Mouse (Mus musculus) yolk sac, embryonic 10.5 days (tissue): Measurements from ENCODE around the gene Eif4ebp2.

Source experiments
- DNase-seq: peaks from one replicate; pipeline ENCODE4 v3.0.0-alpha.2; 2017; ENCODE audit warnings: low spot score

The Eif4ebp2 gene

DNA sequence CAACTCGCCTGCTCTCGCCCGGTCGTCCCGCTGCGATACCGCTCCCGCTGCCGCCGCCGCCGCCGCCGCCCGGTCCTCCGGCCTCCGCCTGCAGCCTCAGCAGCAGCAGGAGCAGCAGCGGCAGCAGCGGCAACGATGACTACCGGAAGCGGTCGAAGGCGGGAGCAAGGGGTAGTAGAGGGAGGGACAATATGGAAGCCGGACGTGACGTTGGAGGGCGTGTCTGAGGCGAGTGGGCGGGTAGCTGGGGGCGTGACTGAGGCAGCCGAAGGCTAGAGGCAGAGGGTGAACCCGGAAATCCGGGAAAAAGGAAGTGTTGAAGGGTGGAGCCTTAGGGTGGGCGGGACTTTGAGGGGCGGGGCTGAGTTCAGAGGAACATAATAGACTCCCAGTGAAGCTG, at the start of gene Eif4ebp2:
Gene Eif4ebp2 (minus strand): TSS at position 17 of the 400 bp plus-strand sequence.
- peak; percentile 99 for DNase-seq

DNA sequence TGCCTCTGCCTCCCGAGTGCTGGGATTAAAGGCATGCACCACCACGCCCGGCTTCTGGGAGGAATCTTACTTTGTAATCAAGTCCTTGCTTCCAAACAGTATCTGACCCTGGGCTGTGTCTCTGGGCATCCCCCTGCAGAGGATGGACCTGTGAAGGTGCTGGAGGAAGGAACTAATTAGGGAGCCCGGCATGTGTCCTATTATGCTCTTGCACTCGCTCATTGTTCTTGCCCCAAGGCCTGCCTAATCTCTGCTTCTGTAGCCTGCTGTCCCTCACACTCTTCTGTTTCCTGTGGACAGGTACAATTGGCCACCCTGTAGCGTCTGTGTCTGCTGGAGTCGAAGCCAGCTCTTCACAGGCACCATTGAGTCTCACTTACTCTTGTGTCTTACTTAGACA, 48.3 kb upstream of the Eif4ebp2 start:
- DNase-seq: no peak

DNA sequence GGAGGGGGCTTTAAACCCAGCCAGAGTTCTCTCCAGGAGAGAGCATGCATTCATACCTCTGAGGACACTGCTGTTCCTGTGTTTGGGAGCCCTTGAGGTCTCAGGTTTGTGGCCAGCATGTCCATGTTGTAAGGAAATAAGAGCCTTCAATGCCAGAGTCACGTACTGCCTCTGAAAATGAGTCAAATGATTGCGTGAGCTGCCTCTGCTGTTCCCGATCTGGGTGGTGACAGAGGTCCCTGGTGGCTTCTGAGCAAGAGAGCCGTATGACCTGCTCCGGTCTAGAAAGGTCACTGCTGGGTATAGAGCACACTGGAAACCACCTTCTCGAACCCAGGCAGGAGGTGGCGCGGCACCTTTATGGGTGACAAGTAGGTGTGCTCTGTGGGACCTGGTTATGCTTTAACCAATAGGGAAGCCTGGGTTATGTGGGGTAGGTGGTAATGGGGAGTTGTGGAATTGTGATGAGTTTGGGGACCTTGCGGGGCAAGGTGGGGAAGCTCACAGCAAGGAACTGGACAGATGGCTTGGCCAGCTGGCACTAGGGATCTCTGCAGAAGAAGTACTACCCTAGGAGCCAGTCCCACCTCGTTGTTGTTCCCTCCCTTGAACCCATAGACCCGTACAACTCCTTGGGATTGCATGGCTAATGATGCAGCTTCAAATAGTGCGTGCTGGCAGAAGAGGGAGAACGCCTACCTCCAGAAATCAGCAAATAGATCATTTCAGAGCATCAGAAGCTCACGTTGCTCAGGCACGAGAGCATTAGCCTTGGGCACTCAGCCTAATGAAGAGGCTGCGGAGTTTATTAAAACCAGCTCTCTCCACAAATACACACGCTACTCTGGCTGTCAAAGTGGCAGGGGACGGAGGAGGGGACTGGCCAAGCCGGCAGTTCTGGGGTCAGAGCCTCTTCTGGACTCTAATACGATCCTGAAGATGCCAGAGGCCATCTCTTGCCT, 47.3 kb upstream of the Eif4ebp2 start:
- DNase-seq: no peak

DNA sequence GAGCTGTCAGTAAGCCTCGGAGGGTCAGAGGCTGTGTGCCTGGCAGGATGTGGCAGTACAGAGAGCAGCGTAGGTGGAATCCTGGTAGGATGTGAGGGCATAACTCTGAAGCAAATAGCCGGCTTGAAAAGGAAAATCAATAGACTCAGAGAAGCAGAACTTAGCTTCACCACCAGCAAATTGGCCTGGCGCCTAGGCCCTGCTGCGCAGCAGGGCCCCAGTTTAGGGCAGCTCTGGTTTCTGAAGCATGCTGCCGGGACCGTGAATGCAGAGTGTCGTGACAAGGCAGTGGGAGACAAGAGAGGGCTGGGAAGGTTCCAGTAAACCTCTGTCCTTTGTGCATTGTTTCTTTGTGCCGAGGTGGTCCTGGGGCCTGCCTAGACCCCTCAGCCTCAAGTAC, 43.8 kb upstream of the Eif4ebp2 start:
- DNase-seq: no peak

DNA sequence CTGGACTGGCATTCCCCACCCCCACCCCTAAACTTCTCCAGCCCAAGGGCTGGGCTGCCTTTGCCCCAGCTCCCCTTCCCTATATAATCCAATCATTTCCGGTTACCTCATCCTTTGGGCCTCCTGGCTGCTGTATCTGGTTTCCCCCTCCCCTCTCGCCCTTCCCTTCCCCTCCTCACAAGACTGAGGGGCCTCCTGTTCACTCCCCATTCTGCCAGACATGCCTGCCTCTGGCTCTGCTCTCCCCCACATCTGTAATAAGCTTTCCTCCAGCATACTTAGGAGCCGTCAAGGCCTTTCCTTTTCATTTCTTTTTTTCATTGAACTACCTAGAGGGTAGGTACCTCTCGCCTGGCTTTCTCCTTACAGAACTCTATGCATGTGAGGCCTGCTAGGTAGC, 43.0 kb upstream of the Eif4ebp2 start:
- peak; percentile 7 for DNase-seq

DNA sequence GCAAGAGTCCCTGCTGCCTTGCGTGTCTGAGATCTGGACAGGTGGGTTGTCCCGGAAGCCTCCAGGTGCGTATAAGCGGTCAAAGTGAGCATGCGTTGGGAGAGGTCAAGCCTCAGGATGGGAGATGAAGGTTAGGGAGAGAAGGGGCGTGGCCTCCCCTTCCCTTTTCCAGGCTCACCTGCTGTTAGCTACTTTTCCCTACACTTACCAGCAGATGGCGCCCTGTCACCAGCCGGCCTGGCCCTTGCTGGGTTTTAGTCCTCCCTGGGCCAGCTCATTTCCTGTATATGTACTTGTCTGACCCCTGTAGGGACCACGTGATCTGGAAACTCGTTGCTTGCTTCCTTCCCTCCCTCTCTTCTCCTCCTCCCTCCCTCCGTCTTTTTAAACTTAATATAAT, 39.6 kb upstream of the Eif4ebp2 start:
- peak; percentile 81 for DNase-seq

DNA sequence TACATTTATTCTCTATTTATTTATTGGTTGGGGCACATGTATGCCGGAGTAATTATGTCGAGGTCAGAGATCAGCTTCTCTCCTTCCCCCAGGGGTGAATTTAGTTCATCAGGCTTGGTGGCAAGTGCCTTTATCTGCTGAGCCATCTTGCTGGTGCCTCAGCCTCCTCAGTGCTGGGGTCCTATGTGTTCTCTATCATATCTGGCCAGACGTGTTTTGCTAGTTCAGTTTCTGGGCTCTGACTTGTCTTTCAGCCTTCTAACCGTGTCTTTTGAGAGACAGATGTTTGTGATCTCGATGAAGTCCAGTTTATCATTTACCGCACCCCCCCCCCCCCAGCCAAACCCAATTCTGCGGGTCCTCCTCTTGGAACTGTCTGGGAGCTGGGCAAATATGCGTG, 39.1 kb upstream of the Eif4ebp2 start:
- no peak for DNase-seq

DNA sequence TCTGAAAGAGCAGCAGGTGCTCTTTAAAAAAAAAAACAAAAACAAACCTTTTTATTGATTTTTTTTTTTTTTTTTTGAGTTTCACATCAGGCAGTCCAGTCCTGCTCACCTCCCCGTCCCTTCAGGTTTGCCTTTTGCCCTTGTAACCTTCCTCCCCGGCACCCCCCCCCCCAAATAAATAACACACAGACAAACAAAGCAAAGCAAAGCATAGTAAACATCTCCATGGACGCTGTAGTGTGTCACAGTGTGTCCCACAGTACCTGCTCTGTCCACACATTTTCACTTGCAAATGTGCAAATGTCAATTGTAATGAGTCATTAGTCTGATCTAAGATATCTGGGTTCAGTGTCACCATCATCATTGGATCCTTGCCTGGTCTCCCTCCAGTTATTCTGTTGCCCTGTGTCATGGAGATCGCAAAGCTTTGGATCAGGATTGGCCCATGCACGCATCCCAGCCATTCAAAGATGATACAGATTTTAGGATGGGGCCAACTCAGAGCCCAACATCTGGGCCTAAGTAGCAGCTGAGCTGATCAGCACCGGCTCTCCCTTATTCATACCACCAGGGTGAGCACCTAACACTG, 36.2 kb upstream of the Eif4ebp2 start:
- DNase-seq: no peak

DNA sequence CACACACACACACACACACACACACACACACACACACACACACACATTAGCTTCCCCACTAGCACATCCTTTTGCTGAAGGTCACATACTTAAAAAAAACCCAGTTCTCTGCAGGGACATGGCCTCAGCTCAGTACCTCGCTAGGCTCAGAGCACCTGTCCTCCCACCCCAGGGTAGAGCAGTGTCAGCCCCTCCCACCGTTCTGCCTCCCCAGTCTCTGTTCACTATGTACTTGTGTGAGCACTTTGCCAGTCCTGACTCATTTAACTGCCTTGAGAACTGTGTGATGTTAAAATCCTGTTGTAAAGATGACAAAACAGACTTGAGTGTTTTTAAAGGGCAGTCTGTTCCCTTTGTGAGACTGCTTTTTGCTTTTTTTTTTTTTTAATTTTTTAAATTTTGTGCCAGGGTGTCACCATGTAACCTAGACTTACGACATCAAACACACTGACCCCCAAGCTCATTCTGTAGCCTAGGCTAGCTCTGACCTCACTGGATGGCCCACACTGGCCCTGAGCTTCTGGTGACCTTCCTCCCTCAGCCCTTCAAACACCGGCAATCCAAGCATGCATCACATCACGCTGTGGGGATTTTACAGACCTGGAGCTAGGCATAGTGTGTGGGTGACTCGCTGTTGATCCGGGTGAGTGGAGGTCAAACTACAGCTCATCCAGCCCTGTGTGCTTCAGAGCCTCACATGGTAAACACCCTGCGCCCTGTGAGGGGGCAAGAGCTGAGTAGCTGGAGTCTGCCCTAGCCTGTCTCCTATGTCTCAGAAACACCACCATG, 34.3 kb upstream of the Eif4ebp2 start:
- no peak for DNase-seq

DNA sequence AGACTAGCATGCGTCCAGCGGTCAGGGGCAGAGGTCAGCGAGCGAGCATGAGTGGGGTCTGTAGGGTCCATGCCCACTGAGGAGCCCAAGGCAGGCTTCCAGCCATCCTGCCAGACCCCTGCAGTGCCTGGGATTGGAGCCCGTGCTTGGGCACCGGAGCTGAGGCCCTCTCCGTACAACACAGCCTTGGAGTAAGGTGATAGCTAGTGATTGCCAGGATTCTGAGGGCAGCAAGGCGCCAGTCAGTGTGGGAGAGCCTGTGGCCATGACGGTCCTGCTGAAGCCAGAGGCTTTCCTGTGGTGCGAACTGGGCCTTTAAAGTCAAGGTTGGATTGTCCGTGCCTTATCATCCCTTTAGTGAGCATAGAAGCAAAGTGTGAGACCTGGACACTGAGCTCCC, 32.3 kb upstream of the Eif4ebp2 start:
- no peak for DNase-seq

DNA sequence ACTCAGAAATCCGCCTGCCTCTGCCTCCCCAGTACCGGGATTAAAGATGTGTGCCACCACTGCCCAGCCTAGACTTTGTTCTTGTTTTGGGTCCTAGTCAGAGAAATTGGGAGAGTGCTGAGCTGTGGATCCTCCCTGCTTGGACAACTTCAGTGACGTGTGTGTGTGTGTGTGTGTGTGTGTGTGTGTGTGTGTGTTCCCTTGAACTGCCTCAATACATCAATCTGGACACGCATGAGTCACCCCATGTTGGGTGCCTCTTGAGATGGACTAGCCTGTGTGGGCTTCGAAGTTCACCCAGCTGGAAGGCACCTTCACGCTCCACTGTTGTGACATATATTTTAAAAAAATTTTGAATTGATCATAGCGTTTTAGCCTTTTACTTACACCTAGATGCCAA, 30.3 kb upstream of the Eif4ebp2 start:
- DNase-seq: no peak

DNA sequence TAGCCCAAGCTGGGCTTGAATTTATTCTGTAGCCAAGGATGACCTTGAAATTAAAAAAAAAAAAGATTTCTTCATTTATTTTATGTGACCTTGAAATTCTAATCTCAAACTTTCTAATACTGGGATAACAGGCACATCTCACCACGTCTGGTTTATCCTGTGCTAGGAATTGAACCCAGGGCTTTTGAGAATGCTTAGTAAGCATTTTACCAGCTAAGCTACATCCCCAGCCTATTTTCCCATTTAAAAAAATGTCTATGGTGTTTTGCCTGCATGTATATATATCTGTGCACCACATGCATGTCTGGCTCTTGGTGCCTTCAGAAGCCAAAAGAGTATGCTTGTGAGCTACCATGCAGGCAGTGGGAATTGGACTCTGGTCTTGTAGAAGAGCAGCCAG, 28.0 kb upstream of the Eif4ebp2 start:
- no peak for DNase-seq

DNA sequence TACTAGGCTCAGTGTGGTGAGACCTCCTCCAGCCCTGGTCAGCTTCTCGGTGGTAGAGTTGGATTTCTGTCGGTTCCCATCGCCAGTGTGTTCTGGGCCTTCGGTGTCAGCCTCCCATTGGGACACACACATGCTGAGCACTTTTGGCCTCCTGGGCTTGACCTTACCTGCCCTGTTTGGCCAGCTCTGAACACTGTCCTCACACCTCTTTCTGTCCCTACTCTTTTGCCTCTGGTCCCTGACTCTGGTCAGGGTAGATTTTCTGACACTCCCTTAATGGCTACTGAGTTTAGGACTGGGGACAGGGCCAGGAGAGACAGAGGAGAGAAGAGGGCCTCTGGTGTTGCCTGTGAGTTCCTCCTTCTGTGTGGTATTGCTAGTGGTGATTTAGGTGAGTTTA, 27.5 kb upstream of the Eif4ebp2 start:
- no peak for DNase-seq

DNA sequence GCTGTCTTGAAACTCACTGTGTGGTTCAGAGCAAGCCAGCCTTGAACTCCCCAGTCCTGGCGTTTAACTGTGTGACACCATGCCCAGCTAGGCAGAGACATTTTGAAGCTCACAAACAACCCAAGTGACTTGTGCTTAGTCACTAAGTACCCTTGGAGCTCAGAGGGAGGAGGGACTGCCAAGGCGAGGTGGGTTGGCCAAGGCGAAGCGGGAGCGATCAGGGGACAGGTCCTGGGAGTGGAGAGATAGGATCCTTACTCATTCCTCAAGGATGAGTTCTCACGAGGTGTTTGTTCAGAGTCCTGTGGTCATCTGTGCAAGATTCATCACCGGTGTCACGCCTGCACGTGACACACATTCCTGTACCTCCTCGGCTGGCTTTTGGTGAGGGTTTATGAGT, 27.0 kb upstream of the Eif4ebp2 start:
- no peak for DNase-seq

DNA sequence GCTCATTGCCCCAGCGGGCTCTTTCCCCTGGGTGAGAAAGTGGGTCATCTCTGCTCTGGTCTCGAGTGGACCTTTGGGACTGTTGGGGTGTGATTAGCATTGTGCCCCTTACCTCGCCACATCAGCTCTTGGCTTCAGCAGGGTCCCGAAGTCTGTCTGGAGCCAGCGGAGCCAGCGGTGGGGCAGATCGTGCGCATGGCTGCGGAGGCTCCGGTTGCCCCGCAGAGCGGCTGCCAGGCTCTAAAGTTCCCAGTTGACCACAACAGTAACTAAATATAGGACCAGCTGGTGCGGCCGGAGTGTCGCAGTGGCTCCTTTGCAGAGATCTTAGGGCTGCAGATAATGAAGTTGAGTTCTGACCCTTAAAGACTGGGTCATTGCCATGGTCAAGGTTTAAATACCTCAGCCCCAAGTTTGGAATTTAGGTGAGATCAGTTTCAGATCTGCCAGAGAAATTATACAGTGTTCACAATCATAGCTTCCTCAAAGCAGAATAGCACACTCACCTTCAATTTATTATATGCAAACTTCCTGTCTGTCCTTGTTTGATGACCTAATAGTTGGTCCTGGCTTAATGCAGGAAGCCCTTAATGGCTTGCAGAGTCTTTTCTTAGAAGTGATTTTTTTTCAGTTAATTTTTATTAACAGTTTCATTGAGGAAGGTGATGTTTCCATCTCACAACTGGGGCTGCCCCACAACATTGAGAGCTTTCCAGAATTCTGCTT, 24.1 kb upstream of the Eif4ebp2 start:
- no peak for DNase-seq

DNA sequence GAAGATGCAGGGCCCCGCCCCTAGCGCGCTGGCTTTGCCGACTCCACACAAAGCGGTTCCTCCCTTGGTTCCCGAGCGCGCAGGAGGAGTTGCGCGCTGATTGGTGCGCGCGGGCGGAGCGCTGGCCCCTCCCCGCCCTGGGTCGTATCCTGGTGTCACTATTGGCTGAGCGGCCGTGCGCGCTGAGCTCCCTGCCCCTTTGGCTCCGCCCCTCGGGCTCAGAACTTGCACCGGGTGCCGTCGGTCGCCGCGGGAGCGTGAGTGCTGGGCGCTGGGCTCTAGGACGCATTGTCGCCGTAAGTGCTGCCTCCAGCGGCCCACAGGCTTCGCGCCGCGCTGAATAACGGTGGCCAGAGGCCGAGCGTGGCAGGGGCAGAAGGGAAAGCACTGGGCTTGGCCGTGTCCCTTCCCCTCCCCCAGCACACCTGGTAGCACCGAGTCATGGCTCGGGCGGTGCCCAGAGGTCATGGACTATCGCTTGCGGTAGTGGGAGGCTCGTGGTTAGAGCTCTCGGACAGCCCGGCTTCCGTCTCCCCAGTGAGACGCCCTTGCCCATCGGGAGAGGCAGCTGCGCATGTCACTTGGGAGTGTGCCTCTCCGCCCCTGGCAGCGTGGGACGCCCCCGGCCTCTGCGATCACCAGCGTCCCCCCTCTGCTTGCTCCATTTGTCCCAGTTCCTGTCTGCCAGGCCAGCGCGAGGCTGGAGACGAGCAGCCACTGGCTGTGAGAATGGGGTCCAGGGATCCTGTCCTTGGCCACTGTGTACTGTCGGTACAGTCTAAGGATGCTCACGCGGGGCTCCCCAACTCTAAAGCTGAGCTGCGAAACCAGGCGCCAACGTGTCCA, 23.4 kb upstream of the Eif4ebp2 start, which contains the start of gene Lrrc20:
Gene Lrrc20 (plus strand): TSS at position 208 of the 846 bp plus-strand sequence.
- peak; percentile 91 for DNase-seq

DNA sequence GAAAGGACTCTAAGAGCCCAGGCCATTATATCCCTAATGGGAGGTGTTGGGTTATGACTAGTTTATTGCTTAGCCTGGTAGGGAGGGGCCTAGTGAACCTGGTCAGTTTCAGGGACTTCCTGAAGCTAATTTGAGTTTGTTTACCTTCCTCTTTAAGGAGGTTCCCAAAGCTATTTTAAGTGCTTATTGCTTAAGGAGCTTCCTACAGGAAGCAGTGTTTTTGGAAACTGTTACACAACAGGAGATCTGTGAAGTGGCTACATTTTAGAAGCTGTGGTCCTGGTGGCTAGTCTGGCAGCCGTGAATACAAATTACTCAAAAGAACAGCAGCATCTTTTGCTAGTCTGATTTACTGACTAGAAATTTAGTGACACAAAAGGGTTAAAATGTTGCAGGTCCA, 21.9 kb upstream of the Eif4ebp2 start:
- no peak for DNase-seq

DNA sequence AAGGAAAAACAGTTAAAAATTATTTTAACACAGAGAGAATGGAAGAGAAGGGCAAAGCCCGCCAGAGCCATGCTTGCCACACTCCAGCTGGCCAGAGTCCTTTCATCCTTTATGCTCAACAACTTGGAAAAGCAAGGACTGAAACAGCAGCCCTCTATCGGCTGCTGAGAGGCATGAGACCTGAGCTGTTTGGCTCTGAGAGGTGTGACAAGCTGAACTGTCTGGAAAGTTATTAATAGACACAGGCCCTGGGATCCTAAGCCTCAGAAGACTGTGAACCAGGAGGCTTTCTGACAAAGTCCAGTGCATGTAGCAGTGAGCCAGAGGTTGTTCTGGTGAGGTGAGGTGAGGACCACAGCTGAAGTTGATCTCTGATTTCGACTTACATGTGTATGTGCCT, 21.2 kb upstream of the Eif4ebp2 start:
- no peak for DNase-seq

DNA sequence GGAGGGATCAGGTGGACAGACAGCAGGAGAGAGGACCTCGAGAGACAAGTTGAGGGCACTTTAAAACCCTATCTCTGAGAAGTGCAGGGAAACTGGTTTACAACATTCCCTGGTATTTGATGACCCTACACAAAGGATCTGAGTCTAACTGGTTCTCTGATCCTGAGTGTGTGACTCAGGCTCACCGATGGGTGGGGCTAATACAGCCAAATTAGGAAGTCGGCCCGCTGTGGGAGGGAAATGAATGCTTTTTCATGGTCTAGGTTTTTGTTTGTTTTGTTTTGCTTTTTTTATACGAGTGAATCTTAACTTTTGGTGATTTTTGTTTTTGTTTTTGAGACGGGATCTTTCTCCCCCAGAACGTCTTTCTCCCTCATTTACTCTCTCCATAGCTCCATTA, 16.4 kb upstream of the Eif4ebp2 start:
- no peak for DNase-seq

DNA sequence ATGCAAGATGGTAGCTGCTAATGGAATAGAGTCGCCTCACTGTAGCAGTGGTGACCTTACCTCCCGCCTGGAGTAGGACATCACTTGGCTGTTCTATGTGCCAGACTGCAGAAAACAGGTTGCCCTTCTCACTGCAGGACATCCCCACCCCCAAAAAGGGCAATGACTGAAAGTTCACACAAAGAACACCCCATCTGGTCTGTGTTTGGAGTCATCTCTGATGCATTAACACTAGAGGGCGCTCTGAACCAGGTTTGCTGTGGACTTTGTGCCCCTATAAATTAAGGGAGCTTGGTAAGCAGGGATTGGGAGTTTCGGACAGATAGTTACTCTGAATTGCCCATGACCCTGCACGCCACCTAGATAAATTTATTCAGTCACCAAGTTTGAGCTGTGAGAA, 14.4 kb upstream of the Eif4ebp2 start:
- no peak for DNase-seq

DNA sequence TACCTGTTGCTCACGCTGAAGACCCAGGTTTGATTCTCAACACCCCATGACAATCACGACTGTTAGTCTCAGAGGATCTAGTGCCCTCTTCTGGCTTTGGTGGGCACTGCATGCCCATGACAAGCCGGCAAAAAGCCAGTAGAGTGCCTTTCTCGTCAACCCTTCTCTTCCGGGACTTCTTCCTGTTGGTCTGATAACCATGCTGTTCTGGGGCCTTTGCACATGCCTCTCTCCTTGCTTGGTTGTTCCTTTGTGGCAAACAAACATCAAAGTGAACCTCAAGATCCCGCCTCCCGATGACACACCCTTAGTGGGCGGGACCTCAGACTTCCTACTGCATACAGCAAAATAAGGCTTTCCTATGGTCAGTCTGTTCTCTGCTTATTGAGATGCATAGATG, 13.8 kb upstream of the Eif4ebp2 start:
- no peak for DNase-seq
